Mouse (Mus musculus) midbrain, embryonic 11.5 days (tissue): ENCODE data around the gene Zxdb. TPM values are rescaled to one million over a fixed set of nuclear protein-coding genes. Genes with fewer than 3 reads are reported as not detected.

ENCODE experiments used
- ATAC-seq: fragments of 200-750 bp; cut with Nextera tagmentation; 2 replicates; pipeline ENCODE4 v1.8.0; 2017; ENCODE audit warnings: moderate TSS enrichment, moderate library complexity; ENCODE audit not compliant: low FRiP score
- DNase-seq: peaks from one replicate; pipeline ENCODE4 v3.0.0; 2015; ENCODE audit warnings: low spot score; ENCODE audit errors: missing footprints
- H3K27ac ChIP-seq: fragments of 300-500 bp; sonication (generic); 2 replicates; pipeline ENCODE4 v1.5.1; 2014; ENCODE audit warnings: low read depth, low read length
- H3K27me3 ChIP-seq: fragments of 300-500 bp; sonication (generic); 2 replicates; pipeline ENCODE4 v1.6.1; 2014; ENCODE audit warnings: mild to moderate bottlenecking, low read length, moderate library complexity, mixed read lengths; ENCODE audit not compliant: control insufficient read depth, insufficient read depth
- H3K36me3 ChIP-seq: fragments of 300-500 bp; sonication (generic); 2 replicates; pipeline ENCODE4 v1.6.1; 2014; ENCODE audit warnings: mild to moderate bottlenecking, low read length, moderate library complexity, mixed read lengths; ENCODE audit not compliant: control insufficient read depth, insufficient read depth
- H3K4me1 ChIP-seq: fragments of 300-500 bp; sonication (generic); 2 replicates; pipeline ENCODE4 v1.6.1; 2014; ENCODE audit warnings: low read length; ENCODE audit not compliant: control insufficient read depth, insufficient read depth
- H3K4me2 ChIP-seq: fragments of 300-500 bp; sonication (generic); 2 replicates; pipeline ENCODE4 v1.6.1; 2014; ENCODE audit warnings: mild to moderate bottlenecking, moderate library complexity
- H3K4me3 ChIP-seq: fragments of 300-500 bp; sonication (generic); 2 replicates; pipeline ENCODE4 v1.5.1; 2014; ENCODE audit warnings: low read depth, low read length
- H3K9ac ChIP-seq: fragments of 300-500 bp; sonication (generic); 2 replicates; pipeline ENCODE4 v1.6.1; 2014; ENCODE audit warnings: low read length
- H3K9me3 ChIP-seq: fragments of 300-500 bp; sonication (generic); 2 replicates; pipeline ENCODE4 v1.6.1; 2016; ENCODE audit warnings: low read length; ENCODE audit not compliant: control insufficient read depth
- WGBS: fragments of 180-500 bp; shearing (Covaris S2); extraction: QIAGEN DNeasy Blood & Tissue Kit; methylation state at CpG from one replicate; pipeline ENCODE4 v1.1.7; 2014; 5-methylcytosine and 5-hydroxymethylcytosine counted together
- polyA plus RNA-seq: library from polyadenylated mRNA; unstranded; fragments of >200 nt; fragmentation: Nextera tagmentation; extraction: Ambion mirVana; gene quantifications from 2 replicates; pipeline ENCODE4 v1.2.1, GENCODE M21; 2014

Zxdb gene
- polyA plus RNA-seq, 1 experiment from 2014 or later = 2.0 TPM

DNA sequence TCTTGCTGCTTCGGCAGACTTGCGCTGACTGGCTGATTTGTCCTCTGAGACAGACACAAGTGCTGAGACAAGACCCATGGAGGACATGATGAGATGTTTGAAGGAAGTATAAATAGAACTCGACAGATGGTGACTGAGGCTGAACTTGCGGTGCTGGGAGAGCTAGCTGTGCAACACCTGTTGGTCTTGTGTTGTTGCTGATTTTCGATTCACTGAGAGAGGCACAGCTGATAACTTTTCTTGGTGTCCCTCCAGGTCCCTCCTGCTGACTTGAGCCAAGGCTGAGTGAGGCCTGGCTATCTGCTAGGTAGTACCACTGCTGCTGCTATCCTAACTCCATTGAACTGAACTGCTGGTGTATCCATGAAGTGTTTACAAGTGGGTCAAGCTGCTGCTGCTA, 29.4 kb downstream of the Zxdb start:
- Histone ChIP-seq H3K27ac (no peak overlapping the region), H3K4me1 (no peaks in the 10 kb centered on the region), H3K36me3 (no peaks in the 10 kb centered on the region), H3K4me2 (no peak overlapping the region), H3K27me3 (no peaks in the 10 kb centered on the region), H3K4me3 (no peak overlapping the region), H3K9me3 (no peaks in the 10 kb centered on the region), H3K9ac (no peak overlapping the region)
- DNase-seq (no peak), ATAC-seq (no peak)
- 90% methylated on average over 5 of the region's 5 CpGs for WGBS

DNA sequence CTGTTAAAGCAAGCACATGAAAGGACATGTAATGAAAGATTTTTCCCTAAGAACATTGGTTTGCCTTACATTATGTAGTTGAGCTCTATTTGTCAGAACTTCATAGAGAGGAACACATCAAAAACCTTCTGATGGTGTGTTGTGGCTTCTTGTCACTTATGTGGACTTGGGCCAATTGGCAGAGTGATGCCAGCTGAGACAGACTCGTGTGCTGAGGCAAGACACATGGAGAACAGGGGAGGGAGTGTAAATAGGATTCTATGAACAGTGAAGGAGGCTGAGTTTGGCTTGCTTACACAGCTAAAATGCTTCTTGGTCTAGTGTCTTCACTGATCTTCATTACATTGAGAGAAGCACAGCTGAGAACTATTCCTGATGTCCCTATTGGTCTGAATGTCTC, 35.6 kb downstream of the Zxdb start:
- ATAC-seq (no peak), DNase-seq (no peak)
- no peak overlapping the region for H3K27ac ChIP-seq
- no peaks in the 10 kb centered on the region for H3K36me3 ChIP-seq
- no peaks in the 10 kb centered on the region for H3K9me3 ChIP-seq
- no peak overlapping the region for H3K4me2 ChIP-seq
- H3K9ac ChIP-seq = no peak overlapping the region
- no peak overlapping the region for H3K4me3 ChIP-seq
- WGBS = 59% methylated on average over 1 of the region's 1 CpGs
- H3K4me1 ChIP-seq = no peaks in the 10 kb centered on the region
- H3K27me3 ChIP-seq = no peaks in the 10 kb centered on the region

DNA sequence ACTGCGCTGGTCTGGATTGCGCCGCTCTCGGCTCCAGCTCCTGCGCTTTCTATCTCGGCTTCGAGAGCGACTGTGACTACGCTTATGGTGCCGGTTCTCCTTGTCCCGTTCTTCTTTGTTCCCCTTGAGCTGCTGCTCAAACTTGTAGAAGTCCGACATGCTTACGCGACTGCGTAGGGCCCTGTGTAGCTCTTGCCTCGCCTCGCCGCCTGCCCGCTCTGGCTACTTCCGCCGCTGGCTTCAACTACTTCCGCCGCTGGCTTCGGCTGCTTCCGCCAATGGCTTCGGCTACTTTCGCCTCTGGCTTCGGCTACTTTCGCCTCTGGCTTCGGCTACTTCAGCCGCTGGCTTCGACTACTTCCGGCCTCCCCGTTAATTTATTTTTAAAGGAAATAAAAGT, 49.5 kb downstream of the Zxdb start:
- no peaks in the 10 kb centered on the region for H3K9me3 ChIP-seq
- H3K9ac ChIP-seq = no peak overlapping the region
- no peaks in the 10 kb centered on the region for H3K4me1 ChIP-seq
- ATAC-seq (no peak), DNase-seq (no peak)
- no peaks in the 10 kb centered on the region for H3K36me3 ChIP-seq
- H3K4me2 ChIP-seq = no peak overlapping the region
- H3K4me3 ChIP-seq = no peak overlapping the region
- no peak overlapping the region for H3K27ac ChIP-seq
- WGBS = 97% methylated on average over 34 of the region's 34 CpGs
- no peaks in the 10 kb centered on the region for H3K27me3 ChIP-seq

Other genes starting within 250 kb of the Zxdb start
- 738 and 790 TPM in 2 replicates for gene Maged1, start 182.4 kb upstream of the Zxdb start, polyA plus RNA-seq
- 11.4 and 11.9 TPM in 2 replicates for gene Gspt2, start 88.5 kb upstream of the Zxdb start, polyA plus RNA-seq